Mouse (Mus musculus) ES-Bruce4 (cell line): ENCODE measurements around the gene Mars. TPM values are rescaled to one million over a fixed set of nuclear protein-coding genes. Genes with fewer than 3 reads are reported as not detected.

ENCODE experiments used
- H3K27ac ChIP-seq: 2 replicates; pipeline ENCODE4 v1.5.1; 2012; ENCODE audit warnings: low read length, inconsistent platforms; ENCODE audit not compliant: insufficient read depth
- H3K27me3 ChIP-seq: 2 replicates; pipeline ENCODE4 v1.6.1; 2012; ENCODE audit warnings: mild to moderate bottlenecking, low read length, inconsistent platforms; ENCODE audit not compliant: control insufficient read depth, poor library complexity, insufficient read depth, severe bottlenecking
- H3K36me3 ChIP-seq: 2 replicates; pipeline ENCODE4 v1.6.1; 2012; ENCODE audit warnings: inconsistent platforms, mild to moderate bottlenecking, low read length, moderate library complexity; ENCODE audit not compliant: control insufficient read depth, poor library complexity, insufficient read depth, severe bottlenecking
- H3K4me1 ChIP-seq: one replicate; pipeline ENCODE4 v1.8.1; 2011; ENCODE audit warnings: low read length; ENCODE audit not compliant: control insufficient read depth, insufficient read depth
- H3K4me3 ChIP-seq: 2 replicates; pipeline ENCODE4 v1.5.1; 2011; ENCODE audit warnings: low read depth, mild to moderate bottlenecking, low read length
- H3K9ac ChIP-seq: 2 replicates; pipeline ENCODE4 v1.6.1; 2012; ENCODE audit warnings: low read depth, mild to moderate bottlenecking, inconsistent platforms; ENCODE audit not compliant: poor library complexity, severe bottlenecking
- H3K9me3 ChIP-seq: replicated peaks from 2 replicates; pipeline ENCODE4 v1.6.1; 2012; ENCODE audit warnings: mild to moderate bottlenecking, low read length, inconsistent platforms; ENCODE audit not compliant: control insufficient read depth, poor library complexity, insufficient read depth, severe bottlenecking
- CTCF ChIP-seq: IDR thresholded peaks from one replicate; pipeline ENCODE4 v1.8.1; 2011; ENCODE audit warnings: low read depth, low read length
- EP300 ChIP-seq: IDR thresholded peaks from 2 replicates; pipeline ENCODE4 v1.6.1; 2011; ENCODE audit warnings: low read depth, low read length; ENCODE audit not compliant: insufficient read depth
- POLR2A ChIP-seq: IDR thresholded peaks from one replicate; pipeline ENCODE4 v1.8.1; 2011; ENCODE audit warnings: low read length; ENCODE audit not compliant: insufficient read depth
- polyA plus RNA-seq: library from polyadenylated mRNA; stranded (reverse); fragments of >200 nt; gene quantifications from 2 replicates; pipeline ENCODE4 v1.2.4, GENCODE M21; 2011; ENCODE audit warnings: low read depth; ENCODE audit not compliant: missing spikeins, insufficient read depth, insufficient read length

The Mars gene
- polyA plus RNA-seq, 1 experiment, result 136 TPM

GRCm38 (mm10) chr10:127269884-127270283 lies 41.7 kb downstream of the Mars start:
- Histone ChIP-seq H3K4me3 (no peak overlapping the region), H3K36me3 (peaks cover 2% of the 10 kb centered on the region; the same call in 1 of the 2 replicates), H3K4me1 (peaks cover 3% of the 10 kb centered on the region), H3K9me3 (no peaks in the 10 kb centered on the region), H3K27me3 (no peaks in the 10 kb centered on the region), H3K9ac (no peak overlapping the region), H3K27ac (peak overlapping the region; percentile 80)
- no peak for TF ChIP-seq EP300
- TF ChIP-seq CTCF, result no peak
- no peak for TF ChIP-seq POLR2A

DNA sequence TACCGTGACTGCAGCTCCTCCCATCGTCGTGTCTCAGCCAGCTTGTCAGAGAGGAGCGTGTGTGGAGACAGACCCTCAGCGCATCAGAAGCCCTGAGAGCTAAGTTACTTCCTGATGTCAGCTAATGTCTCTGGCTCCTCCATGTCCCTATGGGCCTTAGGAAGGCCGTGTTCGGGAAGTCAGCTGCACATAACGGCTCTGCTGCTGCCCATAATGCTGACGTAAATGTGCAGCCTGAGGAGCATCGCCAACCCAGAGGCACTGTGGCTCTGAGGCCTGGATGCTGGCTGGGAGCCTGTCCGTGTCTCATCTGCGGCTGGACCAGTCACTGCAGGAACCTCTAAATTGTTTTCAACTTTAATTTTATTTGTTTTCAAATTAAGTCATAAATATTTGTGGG lies 42.5 kb downstream of the Mars start:
- peaks cover 2% of the 10 kb centered on the region; the same call in 1 of the 2 replicates for H3K36me3 ChIP-seq
- peaks cover 4% of the 10 kb centered on the region for H3K4me1 ChIP-seq
- H3K4me3 ChIP-seq, result no peak overlapping the region
- no peaks in the 10 kb centered on the region for H3K27me3 ChIP-seq
- TF ChIP-seq POLR2A, result no peak
- H3K27ac ChIP-seq, result no peak overlapping the region
- H3K9ac ChIP-seq, result no peak overlapping the region
- H3K9me3 ChIP-seq, result no peaks in the 10 kb centered on the region

DNA sequence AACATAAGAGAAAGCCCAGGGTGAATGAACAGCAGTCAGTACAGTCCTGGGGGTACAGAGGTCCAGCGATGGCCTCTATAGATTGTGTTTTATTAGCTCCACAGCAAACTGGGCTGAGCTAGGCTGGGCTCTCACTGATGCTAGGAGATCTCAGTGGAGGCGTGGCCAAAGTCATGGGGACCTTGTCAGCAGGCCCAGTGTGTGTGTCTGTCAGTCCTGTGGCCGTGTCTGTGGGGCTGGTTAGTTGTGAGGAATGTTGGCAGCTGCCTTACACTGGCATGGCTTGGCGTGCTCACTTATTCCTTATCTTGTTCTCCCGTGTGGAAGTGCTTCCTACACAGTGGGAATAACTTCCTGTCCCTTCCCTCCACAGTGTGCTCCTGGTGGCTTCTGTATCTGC lies 43.2 kb downstream of the Mars start:
- Histone ChIP-seq H3K9me3 (no peaks in the 10 kb centered on the region), H3K9ac (no peak overlapping the region), H3K4me3 (no peak overlapping the region), H3K36me3 (peaks cover 2% of the 10 kb centered on the region; the same call in 1 of the 2 replicates), H3K27ac (no peak overlapping the region), H3K4me1 (peaks cover 2% of the 10 kb centered on the region), H3K27me3 (no peaks in the 10 kb centered on the region)
- TF ChIP-seq CTCF (no peak), EP300 (no peak), POLR2A (no peak)

- Histone ChIP-seq H3K9me3 (no peaks in the 10 kb centered on the region), H3K27ac (no peak overlapping the region), H3K4me1 (peaks cover 2% of the 10 kb centered on the region), H3K27me3 (no peaks in the 10 kb centered on the region), H3K4me3 (peak overlapping the region; percentile 60), H3K9ac (peak overlapping the region; percentile 99), H3K36me3 (peaks cover 2% of the 10 kb centered on the region; the same call in 1 of the 2 replicates)
- TF ChIP-seq EP300 (no peak), CTCF (no peak)
Measured at GRCm38 (mm10) chr10:127267318-127267717, 44.3 kb downstream of the Mars start.

DNA sequence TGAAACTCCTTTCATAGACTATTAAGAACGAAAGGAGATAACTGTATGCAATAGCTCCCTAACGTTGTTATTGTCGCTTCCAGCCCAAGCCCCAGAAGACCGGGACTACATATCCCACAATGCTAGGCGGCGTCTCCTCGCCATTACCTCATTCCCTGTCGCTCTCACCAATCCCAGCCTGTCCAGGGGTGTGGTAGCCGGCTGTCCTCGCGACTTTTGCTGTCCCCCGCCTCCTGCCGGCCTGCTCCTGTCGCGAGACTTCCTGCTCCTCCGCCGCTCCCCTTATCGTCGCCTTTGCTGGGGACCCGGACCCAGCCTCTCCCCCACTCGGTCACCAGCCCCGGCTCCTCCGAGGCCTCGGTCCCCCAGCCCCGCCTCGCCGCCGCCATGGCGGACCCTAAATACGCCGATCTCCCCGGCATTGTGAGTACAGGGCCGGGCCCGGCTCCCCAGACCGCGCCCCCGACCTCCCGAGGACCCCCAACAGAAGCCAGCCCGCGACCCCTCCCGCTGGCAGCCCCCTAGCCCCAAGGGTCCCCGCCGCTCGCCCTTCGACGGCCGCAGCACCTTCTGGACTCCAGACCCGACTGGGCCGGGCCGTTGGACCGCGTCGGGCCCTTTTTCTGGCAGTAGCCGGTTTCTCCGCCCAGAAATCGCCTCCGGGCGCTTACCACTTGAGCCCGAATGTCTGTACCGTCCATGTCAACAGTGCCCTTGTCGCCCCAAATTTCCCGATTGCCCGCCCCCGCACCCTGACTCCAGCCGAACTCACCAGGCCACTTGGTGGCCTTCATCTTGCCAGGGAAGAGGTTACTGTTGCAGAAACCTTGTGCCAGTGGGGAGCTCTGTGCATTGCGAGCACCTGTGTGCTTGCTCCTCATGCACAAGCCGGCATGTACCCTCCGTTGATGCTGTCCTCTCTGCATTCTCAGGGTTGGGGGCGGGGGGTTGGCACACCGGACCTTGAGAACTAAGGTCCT lies 45.2 kb downstream of the Mars start, which contains the start of gene Dctn2:
Gene Dctn2 (plus strand): TSS at position 257 of the 980 bp plus-strand sequence.
- H3K9me3 ChIP-seq, result no peaks in the 10 kb centered on the region
- no peak for TF ChIP-seq POLR2A
- no peak for TF ChIP-seq CTCF
- no peak for TF ChIP-seq EP300
- peaks cover 6% of the 10 kb centered on the region for H3K4me1 ChIP-seq
- peak within 1 kb of the TSS; percentile 60 for H3K4me3 ChIP-seq
- peak within 1 kb of the TSS; percentile 99 for H3K9ac ChIP-seq
- H3K27me3 ChIP-seq, result no peaks in the 10 kb centered on the region
- H3K36me3 ChIP-seq, result 0 out of 2 replicates have a peak, but pooled peaks cover 2% of the 10 kb centered on the region
- H3K27ac ChIP-seq, result no peak within 1 kb of the TSS

DNA sequence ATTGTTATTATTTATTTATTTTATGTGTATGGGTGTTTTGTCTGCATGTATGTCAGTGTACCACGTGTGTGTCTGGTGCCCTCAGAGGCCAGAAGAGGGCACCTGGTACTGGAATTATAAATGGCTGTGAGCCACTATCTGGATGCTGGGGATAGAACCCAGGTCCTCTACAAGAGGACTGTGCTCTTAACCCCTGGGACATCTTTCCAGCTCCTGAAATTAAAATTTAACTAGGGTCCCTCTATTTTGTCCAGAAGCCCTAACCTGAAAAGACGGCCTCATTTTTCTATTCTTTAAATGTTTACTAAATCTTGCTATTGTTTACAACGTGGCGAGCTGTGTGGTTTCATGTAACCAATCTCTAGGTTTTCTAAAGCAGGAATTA lies 45.9 kb downstream of the Mars start:
- Histone ChIP-seq H3K4me3 (no peak overlapping the region), H3K27ac (no peak overlapping the region), H3K36me3 (0 out of 2 replicates have a peak, but pooled peaks cover 2% of the 10 kb centered on the region), H3K9ac (no peak overlapping the region), H3K4me1 (peaks cover 6% of the 10 kb centered on the region), H3K27me3 (no peaks in the 10 kb centered on the region), H3K9me3 (no peaks in the 10 kb centered on the region)
- no peak for TF ChIP-seq CTCF
- TF ChIP-seq POLR2A, result no peak
- TF ChIP-seq EP300, result no peak
